Mouse (Mus musculus) heart, embryonic 16.5 days (tissue): ENCODE measurements around the gene Pomc. TPM values are rescaled to one million over a fixed set of nuclear protein-coding genes. Genes with fewer than 3 reads are reported as not detected.

ENCODE experiments used
- ATAC-seq: fragments of 200-750 bp; cut with Nextera tagmentation; replicated peaks from 2 replicates; pipeline ENCODE4 v1.8.0; 2017; ENCODE audit warnings: moderate number of reproducible peaks; ENCODE audit not compliant: insufficient read depth, low FRiP score; ENCODE audit errors: extremely low read depth
- H3K27ac ChIP-seq: fragments of 300-500 bp; sonication (generic); 2 replicates; pipeline ENCODE4 v1.5.1; 2014; ENCODE audit warnings: mild to moderate bottlenecking, low read length, control low read depth, moderate library complexity
- H3K27me3 ChIP-seq: fragments of 300-500 bp; sonication (generic); 2 replicates; pipeline ENCODE4 v1.6.1; 2014; ENCODE audit warnings: low read length, mixed read lengths; ENCODE audit not compliant: control insufficient read depth, insufficient read depth
- H3K36me3 ChIP-seq: fragments of 300-500 bp; sonication (generic); 2 replicates; pipeline ENCODE4 v1.6.1; 2014; ENCODE audit not compliant: control insufficient read depth, insufficient read depth
- H3K4me1 ChIP-seq: fragments of 300-500 bp; sonication (generic); 2 replicates; pipeline ENCODE4 v1.6.1; 2014; ENCODE audit warnings: low read length, mixed read lengths; ENCODE audit not compliant: control insufficient read depth, insufficient read depth
- H3K4me2 ChIP-seq: fragments of 300-500 bp; sonication (generic); 2 replicates; pipeline ENCODE4 v1.6.1; 2014; ENCODE audit warnings: low read depth, mild to moderate bottlenecking, control low read depth, low read length
- H3K4me3 ChIP-seq: fragments of 300-500 bp; sonication (generic); 2 replicates; pipeline ENCODE4 v1.5.1; 2014; ENCODE audit warnings: mild to moderate bottlenecking, control low read depth, low read length
- H3K9ac ChIP-seq: fragments of 300-500 bp; sonication (generic); 2 replicates; pipeline ENCODE4 v1.6.1; 2014; ENCODE audit warnings: low read length, control low read depth
- H3K9me3 ChIP-seq: fragments of 300-500 bp; sonication (generic); replicated peaks from 2 replicates; pipeline ENCODE4 v1.6.1; 2016; ENCODE audit warnings: low read length; ENCODE audit not compliant: control insufficient read depth
- WGBS: fragments of 180-500 bp; shearing (Covaris S2); extraction: QIAGEN DNeasy Blood & Tissue Kit; methylation state at CpG from one replicate; pipeline ENCODE4 v1.1.7; 2014; 5-methylcytosine and 5-hydroxymethylcytosine counted together
- polyA plus RNA-seq: library from polyadenylated mRNA; unstranded; fragments of >200 nt; fragmentation: Nextera tagmentation; extraction: Ambion mirVana; gene quantifications from 2 replicates; pipeline ENCODE4 v1.2.1, GENCODE M21; 2015

The Pomc gene
- 1.3 and 1.7 TPM in 2 replicates for polyA plus RNA-seq

- H3K4me3 ChIP-seq = no peak within 1 kb of the TSS
- H3K27me3 ChIP-seq = peaks cover 14% of the 10 kb centered on the region
- WGBS = 23% methylated on average over 22 of the region's 22 CpGs
- H3K4me2 ChIP-seq = no peak within 1 kb of the TSS
- no peak for ATAC-seq
- H3K4me1 ChIP-seq = 0 out of 2 replicates have a peak, but pooled peaks cover 2% of the 10 kb centered on the region
- no peaks in the 10 kb centered on the region for H3K9me3 ChIP-seq
- H3K27ac ChIP-seq = no peak within 1 kb of the TSS
- no peak within 1 kb of the TSS for H3K9ac ChIP-seq
- no peaks in the 10 kb centered on the region for H3K36me3 ChIP-seq
These were observed at the start of gene Pomc for GRCm38 (mm10) chr12:3954651-3955050. Pomc (plus strand) TSS chr12:3954951.

- no peaks in the 10 kb centered on the region for H3K4me1 ChIP-seq
- no peak overlapping the region for H3K4me3 ChIP-seq
- peaks cover 52% of the 10 kb centered on the region for H3K36me3 ChIP-seq
- WGBS = 86% methylated on average over 9 of the region's 9 CpGs
- H3K27me3 ChIP-seq = no peaks in the 10 kb centered on the region
- no peak overlapping the region for H3K27ac ChIP-seq
- no peaks in the 10 kb centered on the region for H3K9me3 ChIP-seq
- no peak overlapping the region for H3K4me2 ChIP-seq
- no peak overlapping the region for H3K9ac ChIP-seq
- no peak for ATAC-seq
These were observed 49.3 kb upstream of the Pomc start for GRCm38 (mm10) chr12:3905436-3905835.

GRCm38 (mm10) chr12:3906308-3906707 lies 48.4 kb upstream of the Pomc start:
- H3K9ac ChIP-seq = no peak overlapping the region
- no peak overlapping the region for H3K27ac ChIP-seq
- H3K36me3 ChIP-seq = peaks cover 48% of the 10 kb centered on the region
- no peaks in the 10 kb centered on the region for H3K27me3 ChIP-seq
- no peak overlapping the region for H3K4me3 ChIP-seq
- no peak for ATAC-seq
- H3K4me2 ChIP-seq = no peak overlapping the region
- no peaks in the 10 kb centered on the region for H3K9me3 ChIP-seq
- H3K4me1 ChIP-seq = no peaks in the 10 kb centered on the region

- peaks cover 42% of the 10 kb centered on the region for H3K36me3 ChIP-seq
- 81% methylated on average over 4 of the region's 4 CpGs for WGBS
- no peak overlapping the region for H3K27ac ChIP-seq
- no peak overlapping the region for H3K9ac ChIP-seq
- H3K4me2 ChIP-seq = no peak overlapping the region
- ATAC-seq = no peak
- no peaks in the 10 kb centered on the region for H3K4me1 ChIP-seq
- no peaks in the 10 kb centered on the region for H3K9me3 ChIP-seq
- no peaks in the 10 kb centered on the region for H3K27me3 ChIP-seq
- H3K4me3 ChIP-seq = no peak overlapping the region
These were observed 47.7 kb upstream of the Pomc start for GRCm38 (mm10) chr12:3907008-3907407.

GRCm38 (mm10) chr12:3907418-3907817 lies 47.3 kb upstream of the Pomc start:
- no peaks in the 10 kb centered on the region for H3K4me1 ChIP-seq
- no peak overlapping the region for H3K9ac ChIP-seq
- H3K27me3 ChIP-seq = no peaks in the 10 kb centered on the region
- H3K4me3 ChIP-seq = no peak overlapping the region
- no peaks in the 10 kb centered on the region for H3K9me3 ChIP-seq
- H3K27ac ChIP-seq = no peak overlapping the region
- 77% methylated on average over 13 of the region's 13 CpGs for WGBS
- no peak overlapping the region for H3K4me2 ChIP-seq
- no peak for ATAC-seq
- peaks cover 39% of the 10 kb centered on the region for H3K36me3 ChIP-seq

- no peak overlapping the region for H3K4me2 ChIP-seq
- no peak overlapping the region for H3K9ac ChIP-seq
- no peak for ATAC-seq
- H3K9me3 ChIP-seq = no peaks in the 10 kb centered on the region
- peaks cover 24% of the 10 kb centered on the region for H3K36me3 ChIP-seq
- H3K27ac ChIP-seq = no peak overlapping the region
- H3K4me1 ChIP-seq = no peaks in the 10 kb centered on the region
- no peak overlapping the region for H3K4me3 ChIP-seq
- H3K27me3 ChIP-seq = no peaks in the 10 kb centered on the region
- 65% methylated on average over 10 of the region's 10 CpGs for WGBS
These were observed 44.2 kb upstream of the Pomc start for GRCm38 (mm10) chr12:3910466-3911093.

- Histone ChIP-seq H3K9me3 (no peaks in the 10 kb centered on the region), H3K4me3 (no peak overlapping the region), H3K9ac (no peak overlapping the region), H3K36me3 (peaks cover 15% of the 10 kb centered on the region), H3K4me1 (no peaks in the 10 kb centered on the region), H3K27ac (no peak overlapping the region), H3K4me2 (no peak overlapping the region), H3K27me3 (no peaks in the 10 kb centered on the region)
- WGBS = 83% methylated on average over 7 of the region's 7 CpGs
- no peak for ATAC-seq
These were observed 42.9 kb upstream of the Pomc start for GRCm38 (mm10) chr12:3911831-3912348.

- Histone ChIP-seq H3K9ac (no peak overlapping the region), H3K4me1 (0 out of 2 replicates have a peak, but pooled peaks cover 4% of the 10 kb centered on the region), H3K9me3 (no peaks in the 10 kb centered on the region), H3K4me3 (no peak overlapping the region), H3K4me2 (no peak overlapping the region), H3K36me3 (0 out of 2 replicates have a peak, but pooled peaks cover 2% of the 10 kb centered on the region), H3K27me3 (no peaks in the 10 kb centered on the region), H3K27ac (no peak overlapping the region)
- 51% methylated on average over 3 of the region's 3 CpGs for WGBS
- no peak for ATAC-seq
These were observed 38.9 kb upstream of the Pomc start for GRCm38 (mm10) chr12:3915852-3916251.

- H3K4me1 ChIP-seq = peaks cover 9% of the 10 kb centered on the region; the same call in 1 of the 2 replicates
- peak; percentile 63; the same call in 1 of the 2 replicates for ATAC-seq
- no peak overlapping the region for H3K9ac ChIP-seq
- WGBS = 24% methylated on average over 14 of the region's 14 CpGs
- no peak overlapping the region for H3K4me3 ChIP-seq
- no peaks in the 10 kb centered on the region for H3K36me3 ChIP-seq
- H3K9me3 ChIP-seq = no peaks in the 10 kb centered on the region
- no peaks in the 10 kb centered on the region for H3K27me3 ChIP-seq
- H3K4me2 ChIP-seq = peak overlapping the region; percentile 5; the same call in 1 of the 2 replicates
- no peak overlapping the region for H3K27ac ChIP-seq
These were observed 36.9 kb upstream of the Pomc start for GRCm38 (mm10) chr12:3917668-3918341.
